Mouse (Mus musculus) liver, embryonic 14.5 days (tissue): Measurements from ENCODE around the gene Ksr2.

ENCODE experiments used
- CTCF ChIP-seq: IDR thresholded peaks from 2 replicates; pipeline ENCODE4 v1.5.1; 2016; ENCODE audit warnings: antibody characterized with exemption, low read depth, control low read depth
- EP300 ChIP-seq: IDR thresholded peaks from 2 replicates; pipeline ENCODE4 v1.6.1; 2016; ENCODE audit warnings: antibody characterized with exemption, low read depth

DNA sequence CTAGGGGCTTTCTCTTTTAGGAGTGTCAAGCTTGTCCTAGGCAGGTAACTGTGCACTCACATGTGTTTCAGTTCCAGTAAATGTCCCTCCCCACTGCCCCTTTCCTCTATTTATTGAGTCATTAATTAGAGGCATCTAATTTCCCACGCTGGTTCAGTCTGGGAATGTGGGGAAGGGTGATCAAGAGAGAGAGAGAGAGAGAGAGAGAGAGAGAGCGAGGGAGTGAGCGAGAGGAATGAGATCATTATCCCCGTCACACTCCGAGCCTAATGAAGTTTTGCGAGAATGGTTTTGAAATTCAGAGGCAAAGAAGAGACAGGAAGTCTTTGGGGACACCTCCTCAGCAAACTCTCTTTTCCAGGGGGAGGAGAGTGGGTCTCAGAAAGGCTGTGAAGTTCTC lies 117.2 kb downstream of the Ksr2 start:
- TF ChIP-seq CTCF (no peak), EP300 (no peak)
